Mouse (Mus musculus) liver, adult 2 months (tissue): Measurements from ENCODE around the gene Neil3. TPM values are rescaled to one million over a fixed set of nuclear protein-coding genes. Genes with fewer than 3 reads are reported as not detected.
"Not testable (repeated sequence)": the region's sequence is repeated elsewhere in the genome, so short reads cannot be mapped to it uniquely, and the experiment has no call there.

Experiments
- DNase-seq: peaks from one replicate; pipeline ENCODE4 v3.0.0-alpha.2; 2011; ENCODE audit warnings: low read depth, low spot score; ENCODE audit errors: extremely low read depth
- H3K27ac ChIP-seq: fragments of 200-500 bp; replicated peaks from 2 replicates; pipeline ENCODE4 v1.5.1; 2012; ENCODE audit warnings: low read depth, mild to moderate bottlenecking, control low read depth, inconsistent platforms, low read length; ENCODE audit not compliant: insufficient read depth
- H3K27me3 ChIP-seq: fragments of 200-500 bp; 2 replicates; pipeline ENCODE4 v1.6.1; 2012; ENCODE audit warnings: mild to moderate bottlenecking, moderate library complexity, low read length, inconsistent platforms; ENCODE audit not compliant: control insufficient read depth, insufficient read depth
- H3K36me3 ChIP-seq: fragments of 200-500 bp; 2 replicates; pipeline ENCODE4 v1.6.1; 2012; ENCODE audit warnings: low read length, inconsistent platforms; ENCODE audit not compliant: control insufficient read depth, insufficient read depth
- H3K4me1 ChIP-seq: fragments of 200-500 bp; 2 replicates; pipeline ENCODE4 v1.6.1; 2011; ENCODE audit warnings: low read length; ENCODE audit not compliant: control insufficient read depth, insufficient read depth
- H3K4me3 ChIP-seq: fragments of 200-500 bp; 2 replicates; pipeline ENCODE4 v1.5.1; 2011; ENCODE audit warnings: low read depth, mild to moderate bottlenecking, control low read depth, low read length, moderate library complexity; ENCODE audit not compliant: insufficient read depth
- H3K79me2 ChIP-seq: fragments of 200-500 bp; 2 replicates; pipeline ENCODE4 v1.6.1; 2012; ENCODE audit warnings: inconsistent platforms, mild to moderate bottlenecking, low read length, moderate library complexity; ENCODE audit not compliant: control insufficient read depth, insufficient read depth
- H3K9ac ChIP-seq: fragments of 200-500 bp; 2 replicates; pipeline ENCODE4 v1.6.1; 2012; ENCODE audit warnings: low read depth, mild to moderate bottlenecking, control low read depth, inconsistent platforms, low read length
- CTCF ChIP-seq: fragments of 200-500 bp; IDR thresholded peaks from 2 replicates; pipeline ENCODE4 v1.5.1; 2011; ENCODE audit warnings: low read depth, low read length, control low read depth
- POLR2A ChIP-seq: fragments of 200-500 bp; IDR thresholded peaks from 2 replicates; pipeline ENCODE4 v1.6.1; 2011; ENCODE audit warnings: low read length, control low read depth; ENCODE audit not compliant: insufficient read depth; ENCODE audit errors: extremely low read depth
- WGBS: fragments of 180-500 bp; shearing (Covaris S2); methylation state at CpG from one replicate; pipeline ENCODE4 v1.1.7; 2018; 5-methylcytosine and 5-hydroxymethylcytosine counted together
- polyA plus RNA-seq: library from polyadenylated mRNA; depleted of rRNA; stranded (reverse); fragments of >200 nt; gene quantifications from 2 replicates; pipeline ENCODE4 v1.2.3, GENCODE M21; 2012; rRNA removed
- total RNA-seq: library from RNA; depleted of rRNA; stranded (reverse); fragments of >200 nt; gene quantifications from 2 replicates; pipeline ENCODE4 v1.2.3, GENCODE M21; 2014; rRNA removed

The Neil3 gene
- total and polyA plus RNA-seq, 2 experiments: 0.18 TPM; not detected in 1

- Histone ChIP-seq H3K36me3 (no peaks in the 10 kb centered on the region), H3K4me1 (no peaks in the 10 kb centered on the region), H3K27ac (no peak overlapping the region), H3K4me3 (no peak overlapping the region), H3K27me3 (no peaks in the 10 kb centered on the region), H3K9ac (no peak overlapping the region), H3K79me2 (no peaks in the 10 kb centered on the region)
- DNase-seq: no peak
- WGBS: 75% methylated on average over 2 of the region's 2 CpGs
- TF ChIP-seq POLR2A (no peak), CTCF (no peak)
These were observed 65.3 kb downstream of the Neil3 start for GRCm38 (mm10) chr8:53573600-53573999.

- TF ChIP-seq POLR2A (no peak), CTCF (no peak)
These were observed 72.6 kb downstream of the Neil3 start for GRCm38 (mm10) chr8:53566223-53566622.

GRCm38 (mm10) chr8:53562441-53563040 lies 76.3 kb downstream of the Neil3 start:
- H3K27me3 ChIP-seq: no peaks in the 10 kb centered on the region; the same call in 1 of the 2 replicates
- H3K9ac ChIP-seq: no peak overlapping the region
- TF ChIP-seq CTCF (no peak), POLR2A (no peak)
- no peaks in the 10 kb centered on the region for H3K79me2 ChIP-seq
- 86% methylated on average over 10 of the region's 10 CpGs for WGBS
- no peak overlapping the region for H3K4me3 ChIP-seq
- H3K27ac ChIP-seq: no peak overlapping the region
- H3K4me1 ChIP-seq: no peaks in the 10 kb centered on the region
- no peaks in the 10 kb centered on the region for H3K36me3 ChIP-seq
- DNase-seq: no peak

More at GRCm38 (mm10) chr8:53566223-53566622, 72.6 kb downstream of the Neil3 start:
- Histone ChIP-seq H3K27ac (no peak overlapping the region), H3K36me3 (no peaks in the 10 kb centered on the region), H3K9ac (no peak overlapping the region), H3K27me3 (no peaks in the 10 kb centered on the region), H3K4me1 (no peaks in the 10 kb centered on the region), H3K4me3 (no peak overlapping the region), H3K79me2 (no peaks in the 10 kb centered on the region)
- WGBS: 87% methylated on average over 6 of the region's 6 CpGs
- no peak for DNase-seq

GRCm38 (mm10) chr8:53539585-53539984 lies 99.3 kb downstream of the Neil3 start:
- WGBS: 72% methylated on average over 2 of the region's 2 CpGs
- Histone ChIP-seq H3K4me3 (no peak overlapping the region), H3K27ac (no peak overlapping the region), H3K9ac (no peak overlapping the region), H3K27me3 (no peaks in the 10 kb centered on the region), H3K79me2 (no peaks in the 10 kb centered on the region), H3K36me3 (no peaks in the 10 kb centered on the region), H3K4me1 (no peaks in the 10 kb centered on the region)
- TF ChIP-seq POLR2A: no peak
- no peak for TF ChIP-seq CTCF
- no peak for DNase-seq

- not testable (repeated sequence) for H3K4me1 ChIP-seq, H3K36me3 ChIP-seq, H3K9ac ChIP-seq, H3K27ac ChIP-seq, H3K4me3 ChIP-seq, H3K79me2 ChIP-seq, DNase-seq, H3K27me3 ChIP-seq
- 75% methylated on average over 3 of the region's 3 CpGs for WGBS
These were observed 100.8 kb downstream of the Neil3 start for GRCm38 (mm10) chr8:53538049-53538448.

Other genes starting within 250 kb of the Neil3 start
- 28.5 and 30.8 TPM in 2 replicates for gene Aga, start 127.3 kb downstream of the Neil3 start, total RNA-seq
- 4.0 and 5.2 TPM in 2 replicates for gene Aga, start 127.3 kb downstream of the Neil3 start, polyA plus RNA-seq